ENCODE assay signal across 22 mouse cellular contexts in the genomic region with DNA sequence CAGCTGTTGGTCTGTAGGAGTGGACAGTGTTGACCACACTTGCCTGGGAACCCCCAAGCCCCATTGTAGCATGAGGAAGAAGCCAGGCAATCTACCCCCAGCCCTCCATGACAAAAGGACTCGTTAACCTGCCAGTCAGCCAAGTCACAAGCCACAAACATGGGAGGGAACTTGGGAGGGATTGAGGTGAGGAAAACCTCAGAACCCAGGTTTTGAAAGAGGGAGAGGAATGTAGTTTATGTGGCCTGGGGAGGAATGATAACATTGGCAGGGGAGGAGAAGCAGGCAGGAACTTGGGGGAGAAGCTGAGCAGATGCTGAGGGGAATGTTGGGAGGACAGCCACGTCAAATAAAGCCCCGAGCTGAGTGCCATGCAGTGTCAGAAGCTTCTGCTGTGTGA.
DNase-seq lines count a peak whose midpoint lies in the region; ATAC-seq and TF ChIP-seq lines count a peak whose summit lies in the region.
"Had no signal": no experiment of that assay in that cellular context is flagged by ENCODE, and none has a peak within 500 bp of the region (broad histone marks: within the 10 kb centered on the region; RNA-seq: fewer than 3 reads in every experiment).

No protein-coding gene starts in this region.

- TF ChIP-seq POLR2A in myocyte (IDR thresholded peaks at IDR 0.05; ENCODE audit: insufficient read length, low read depth): no peak

- H3K9ac ChIP-seq in embryonic facial prominence, embryonic 15.5 days: no peak overlapping the region
- H3K9ac ChIP-seq in hindbrain, embryonic 14.5 days: no peak overlapping the region
- no peak overlapping the region for H3K9ac ChIP-seq in lung, embryonic 14.5 days
- H3K9ac ChIP-seq: forebrain, postnatal 0 days; heart, embryonic 12.5 days; hindbrain, embryonic 12.5 days had no signal

- no peaks in the 10 kb centered on the region for H3K27me3 ChIP-seq in embryonic facial prominence, embryonic 15.5 days
- no peaks in the 10 kb centered on the region for H3K27me3 ChIP-seq in embryonic facial prominence, embryonic 10.5 days (replicated peaks; ENCODE audit: low read depth, poor library complexity, severe bottlenecking)
- no peaks in the 10 kb centered on the region for H3K27me3 ChIP-seq in hindbrain, embryonic 10.5 days (ENCODE audit: insufficient read depth, poor library complexity, severe bottlenecking)
- H3K27me3 ChIP-seq in hindbrain, embryonic 14.5 days (ENCODE audit: control insufficient read depth, insufficient read depth, low read length): no peaks in the 10 kb centered on the region
- no peaks in the 10 kb centered on the region for H3K27me3 ChIP-seq in lung, embryonic 14.5 days (ENCODE audit: insufficient read depth, low read length)
- peaks cover 5% of the 10 kb centered on the region for H3K27me3 ChIP-seq in myocyte (ENCODE audit: control insufficient read depth, insufficient read depth, insufficient read length)
- H3K27me3 ChIP-seq: hindbrain, embryonic 12.5 days had no signal

- no peak overlapping the region for H3ac ChIP-seq in myocyte (ENCODE audit: control insufficient read depth, insufficient read length)

- H3K79me2 ChIP-seq in myocyte (ENCODE audit: control insufficient read depth, insufficient read depth): no peaks in the 10 kb centered on the region

- peak overlapping the region; percentile 34; the same call in 1 of the 2 replicates for H3K27ac ChIP-seq in embryonic facial prominence, embryonic 15.5 days (replicated peaks)
- no peak overlapping the region for H3K27ac ChIP-seq in embryonic facial prominence, embryonic 10.5 days (replicated peaks)
- peak overlapping the region; percentile 24; the same call in 1 of the 2 replicates for H3K27ac ChIP-seq in hindbrain, embryonic 10.5 days
- no peak overlapping the region for H3K27ac ChIP-seq in hindbrain, embryonic 14.5 days
- 0 out of 2 replicates have a peak overlapping the region, but pooled peaks have one; percentile 18 for H3K27ac ChIP-seq in lung, embryonic 14.5 days (ENCODE audit: low read depth)
- H3K27ac ChIP-seq: gastrocnemius, adult 2 months; hindbrain, embryonic 12.5 days; hindbrain, postnatal 0 days had no signal

- no peak for DNase-seq in embryonic facial prominence, embryonic 10.5 days (ENCODE audit: low spot score)
- no peak for DNase-seq in hindbrain, embryonic 10.5 days (ENCODE audit: low spot score)
- no peak for DNase-seq in hindbrain, embryonic 14.5 days (ENCODE audit: low spot score)
- DNase-seq in lung, embryonic 14.5 days: no peak
- no peak for DNase-seq in lung, postnatal 25 days (ENCODE audit: low spot score)
- no peak for DNase-seq in thymus, postnatal 14 days
- DNase-seq: adrenal gland, postnatal 14 days; B cell, adult 2 months; cerebellum, adult 11-12 months; cerebellum, adult 9-10 months; cerebellum, postnatal 25 days; gastrocnemius, adult 2 months; gastrocnemius, postnatal 25 days had no signal

- no peak overlapping the region for H3K4me2 ChIP-seq in embryonic facial prominence, embryonic 15.5 days (replicated peaks)
- H3K4me2 ChIP-seq in hindbrain, embryonic 14.5 days (replicated peaks): no peak overlapping the region
- no peak overlapping the region for H3K4me2 ChIP-seq in lung, embryonic 14.5 days
- H3K4me2 ChIP-seq in myocyte (ENCODE audit: low read depth): peak overlapping the region; percentile 15
- H3K4me2 ChIP-seq: heart, embryonic 12.5 days; hindbrain, embryonic 12.5 days had no signal

- ATAC-seq in embryonic facial prominence, embryonic 15.5 days (ENCODE audit: insufficient number of reproducible peaks, low FRiP score, low TSS enrichment, low read depth): no peak
- ATAC-seq in hindbrain, embryonic 14.5 days (ENCODE audit: low FRiP score): no peak
- ATAC-seq in lung, embryonic 14.5 days (ENCODE audit: insufficient read depth): no peak
- ATAC-seq: activated CD4-positive, CD25-positive, alpha-beta regulatory T cell, adult 4 months; CD4-positive, CD25-positive, alpha-beta regulatory T cell, adult 4 months; hindbrain, postnatal 0 days had no signal

- TF ChIP-seq CTCF in lung, embryonic 14.5 days (IDR thresholded peaks at IDR 0.05; ENCODE audit: low read depth): no peak

- no peaks in the 10 kb centered on the region for H3K36me3 ChIP-seq in embryonic facial prominence, embryonic 15.5 days
- no peaks in the 10 kb centered on the region for H3K36me3 ChIP-seq in embryonic facial prominence, embryonic 10.5 days (replicated peaks)
- H3K36me3 ChIP-seq in hindbrain, embryonic 10.5 days: no peaks in the 10 kb centered on the region
- H3K36me3 ChIP-seq in hindbrain, embryonic 14.5 days (replicated peaks; ENCODE audit: control insufficient read depth, insufficient read depth): no peaks in the 10 kb centered on the region
- peaks cover 66% of the 10 kb centered on the region for H3K36me3 ChIP-seq in lung, embryonic 14.5 days (ENCODE audit: insufficient read depth)
- H3K36me3 ChIP-seq in myocyte (ENCODE audit: control insufficient read depth, insufficient read depth): no peaks in the 10 kb centered on the region
- H3K36me3 ChIP-seq: G1E; heart, embryonic 12.5 days; hindbrain, embryonic 12.5 days had no signal

- H3K4me3 ChIP-seq in embryonic facial prominence, embryonic 15.5 days (replicated peaks): no peak overlapping the region
- no peak overlapping the region for H3K4me3 ChIP-seq in embryonic facial prominence, embryonic 10.5 days
- H3K4me3 ChIP-seq in hindbrain, embryonic 10.5 days: no peak overlapping the region
- H3K4me3 ChIP-seq in hindbrain, embryonic 14.5 days (replicated peaks; ENCODE audit: low read length): no peak overlapping the region
- H3K4me3 ChIP-seq in lung, embryonic 14.5 days (ENCODE audit: low read depth, low read length): no peak overlapping the region
- no peak overlapping the region for H3K4me3 ChIP-seq in myocyte
- H3K4me3 ChIP-seq: gastrocnemius, adult 2 months; heart, embryonic 12.5 days; hindbrain, embryonic 12.5 days had no signal

- 22% methylated on average over 3 of the region's 3 CpGs for WGBS in embryonic facial prominence, embryonic 15.5 days
- WGBS in embryonic facial prominence, embryonic 10.5 days: 57% methylated on average over 3 of the region's 3 CpGs
- WGBS in hindbrain, embryonic 10.5 days: 53% methylated on average over 3 of the region's 3 CpGs
- WGBS in hindbrain, embryonic 14.5 days: 65% methylated on average over 3 of the region's 3 CpGs
- WGBS in lung, embryonic 14.5 days: 45% methylated on average over 3 of the region's 3 CpGs

- H3K9me3 ChIP-seq in embryonic facial prominence, embryonic 15.5 days (replicated peaks): no peaks in the 10 kb centered on the region
- no peaks in the 10 kb centered on the region for H3K9me3 ChIP-seq in embryonic facial prominence, embryonic 10.5 days
- no peaks in the 10 kb centered on the region for H3K9me3 ChIP-seq in hindbrain, embryonic 10.5 days
- no peaks in the 10 kb centered on the region for H3K9me3 ChIP-seq in hindbrain, embryonic 14.5 days (ENCODE audit: control insufficient read depth, low read length)
- H3K9me3 ChIP-seq in lung, embryonic 14.5 days (ENCODE audit: low read depth, low read length): no peaks in the 10 kb centered on the region
- H3K9me3 ChIP-seq: G1E; heart, embryonic 12.5 days; hindbrain, embryonic 12.5 days had no signal

- H3K4me1 ChIP-seq in embryonic facial prominence, embryonic 15.5 days: peaks cover 12% of the 10 kb centered on the region
- peaks cover 49% of the 10 kb centered on the region for H3K4me1 ChIP-seq in embryonic facial prominence, embryonic 10.5 days
- H3K4me1 ChIP-seq in hindbrain, embryonic 10.5 days (replicated peaks): peaks cover 32% of the 10 kb centered on the region
- H3K4me1 ChIP-seq in hindbrain, embryonic 14.5 days (replicated peaks; ENCODE audit: control insufficient read depth, insufficient read depth, low read length): no peaks in the 10 kb centered on the region
- peaks cover 15% of the 10 kb centered on the region for H3K4me1 ChIP-seq in lung, embryonic 14.5 days (ENCODE audit: insufficient read depth)

TF ChIP-seq in myocyte, 11 proteins besides CTCF, POLR2A, EP300 and RAD21:
- TF ChIP-seq POLR2AphosphoS2 (IDR thresholded peaks at IDR 0.05; ENCODE audit: insufficient read length, low read depth) (no peak), SRF (IDR thresholded peaks at IDR 0.05; ENCODE audit: control insufficient read depth, insufficient read length, low read depth) (no peak), TCF12 (IDR thresholded peaks at IDR 0.05; ENCODE audit: insufficient read depth, poor library complexity, severe bottlenecking) (no peak), REST (IDR thresholded peaks at IDR 0.05; ENCODE audit: insufficient read depth, insufficient read length) (no peak), MYOG (IDR thresholded peaks at IDR 0.05; ENCODE audit: control insufficient read depth in 1 of 3, insufficient read depth in 1 of 3, insufficient read length in 2 of 3, low read depth in 2 of 3) (no peak), MYOD1 (IDR thresholded peaks at IDR 0.05; ENCODE audit: control insufficient read depth in 1 of 3, insufficient read length in 2 of 3, low read depth in 2 of 3) (no peak), TCF3 (IDR thresholded peaks at IDR 0.05; ENCODE audit: insufficient read length, low read depth) (no peak), MAX (IDR thresholded peaks at IDR 0.05; ENCODE audit: low read depth) (no peak)

Comparison
In these comparisons a context has a peak if more than half of its experiments do, and no peak if none do; other contexts are left out.
1. H3K27ac ChIP-seq: peak in embryonic facial prominence, embryonic 15.5 days (single experiment), hindbrain, embryonic 10.5 days (single experiment) and lung, embryonic 14.5 days (single experiment); none in embryonic facial prominence, embryonic 10.5 days (single experiment) and hindbrain, embryonic 14.5 days (single experiment).